Comparison of ENCODE assay signal across 7 mouse cellular contexts in the genomic region with DNA sequence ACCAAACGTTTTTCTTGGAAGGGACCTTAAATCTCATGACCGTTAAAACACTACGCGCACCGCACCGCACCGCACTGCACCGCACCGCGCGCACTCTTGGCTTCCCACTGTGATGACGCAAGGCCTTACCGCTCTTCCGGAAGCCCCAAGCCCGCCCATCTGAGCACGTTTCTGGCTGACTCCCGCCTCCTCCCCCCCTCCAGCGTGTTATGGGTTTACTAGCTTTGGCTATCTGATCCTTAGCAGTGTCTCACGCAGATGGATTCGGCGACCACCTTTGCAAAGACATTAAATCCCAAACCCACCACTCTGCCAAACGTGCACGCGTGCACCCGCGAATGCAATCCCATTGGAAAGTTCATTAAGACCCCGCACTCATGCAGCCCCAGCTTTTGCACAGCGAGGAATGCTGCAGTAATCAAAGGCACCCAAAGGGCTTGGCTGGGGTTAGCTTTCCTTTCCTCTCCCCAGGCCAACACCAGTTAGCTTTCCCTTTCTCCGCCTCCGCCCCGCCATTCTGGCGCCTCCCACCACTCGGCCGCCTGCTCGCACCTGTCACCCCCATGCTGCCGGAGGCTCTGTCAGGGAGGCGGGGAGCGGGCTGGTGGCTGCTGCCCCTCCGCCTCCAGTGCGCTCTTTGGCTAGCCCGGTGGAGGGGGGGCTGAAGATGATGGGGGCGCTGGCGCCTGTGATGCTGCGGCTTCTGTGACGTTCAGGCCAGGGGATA. TPM values are rescaled to one million over a fixed set of nuclear protein-coding genes. Genes with fewer than 3 reads are reported as not detected.
DNase-seq lines count a peak whose midpoint lies in the region; ATAC-seq lines count a peak whose summit lies in the region.

A gene (minus strand): TSS at position 643 of the 727 bp plus-strand sequence.

- H3K27ac ChIP-seq in intestine, embryonic 14.5 days (ENCODE audit: low read depth) = no peak within 1 kb of the TSS

- H3K9ac ChIP-seq in intestine, embryonic 14.5 days (ENCODE audit: low read length) = peak within 1 kb of the TSS; percentile 5; the same call in 1 of the 2 replicates

- no peaks in the 10 kb centered on the region for H3K27me3 ChIP-seq in intestine, embryonic 14.5 days (replicated peaks; ENCODE audit: control insufficient read depth, insufficient read depth, low read length)

- peak; percentile 65 for ATAC-seq in intestine, embryonic 14.5 days (replicated peaks; ENCODE audit: low FRiP score, low TSS enrichment, low read depth)
- peak; percentile 81 for ATAC-seq in megakaryocyte-erythroid progenitor cell, adult 5-6 weeks (replicated peaks; ENCODE audit: low FRiP score, low TSS enrichment, poor library complexity, severe bottlenecking)

- H3K4me2 ChIP-seq in intestine, embryonic 14.5 days (ENCODE audit: low read length) = peak within 1 kb of the TSS; percentile 64

- no peaks in the 10 kb centered on the region for H3K4me1 ChIP-seq in intestine, embryonic 14.5 days (replicated peaks; ENCODE audit: control insufficient read depth, insufficient read depth, low read length)

- DNase-seq in adrenal gland, adult 8-10 months = peak; percentile 53
- DNase-seq in cerebellum, postnatal 14 days = peak; percentile 84 to 85
- DNase-seq in gastrocnemius, postnatal 10 days = peak; percentile 63
- DNase-seq in intestine, embryonic 14.5 days (ENCODE audit: low spot score) = peak; percentile 78
- DNase-seq in left cerebral cortex, postnatal 4 days = peak; percentile 77
- DNase-seq in right cerebral cortex, postnatal 36 days (ENCODE audit: low spot score in 2 of 2) = peak; percentile 45 to 64

- H3K36me3 ChIP-seq in intestine, embryonic 14.5 days (ENCODE audit: control insufficient read depth, insufficient read depth, low read length) = peaks cover 19% of the 10 kb centered on the region

- intact Hi-C loops in left cerebral cortex, postnatal 4 days (cut with DNase I) = no loop called here

- H3K4me3 ChIP-seq in intestine, embryonic 14.5 days (ENCODE audit: low read depth, low read length) = peak within 1 kb of the TSS; percentile 33

- no peaks in the 10 kb centered on the region for H3K9me3 ChIP-seq in intestine, embryonic 14.5 days (ENCODE audit: control insufficient read depth, low read length)

- under 1% methylated on average over 45 of the region's 45 CpGs for WGBS in intestine, embryonic 14.5 days

RNA-seq across cellular contexts. Expression of the gene that starts here (rescaled TPM):
- total RNA-seq in adrenal gland, adult 8-10 months (2022) = not detected
- not detected for total RNA-seq in gastrocnemius, postnatal 10 days (2021)
- polyA plus RNA-seq in intestine, embryonic 14.5 days (2014; fragmentation: Nextera tagmentation; extraction: Ambion mirVana) = not detected in 2 replicates
- 1 to 10 TPM; 1.4 to 2.0 TPM for total RNA-seq in left cerebral cortex, postnatal 4 days (2021)
- total RNA-seq in megakaryocyte-erythroid progenitor cell, adult 5-6 weeks (2014; fragmentation: Nextera tagmentation) = not detected in 2 replicates
- total RNA-seq in megakaryocyte-erythroid progenitor cell, adult 5-6 weeks (2017) = not detected in 2 replicates

Comparison
In these comparisons a context has a peak if more than half of its experiments do, and no peak if none do; other contexts are left out.
1. Peak in DNase-seq in adrenal gland, adult 8-10 months; RNA of the gene not detected or under 1 TPM.
2. Peak in DNase-seq in gastrocnemius, postnatal 10 days; RNA of the gene not detected or under 1 TPM.
3. Peak in DNase-seq, ATAC-seq, H3K4me3 ChIP-seq, H3K9ac ChIP-seq and H3K4me2 ChIP-seq in intestine, embryonic 14.5 days; RNA of the gene not detected or under 1 TPM.
4. Peak in ATAC-seq in megakaryocyte-erythroid progenitor cell, adult 5-6 weeks; RNA of the gene not detected or under 1 TPM.